Mouse (Mus musculus) megakaryocyte, embryonic 14.5 days (primary cell): ENCODE results near the gene Msmb.

Experiments used
- FLI1 ChIP-seq: IDR thresholded peaks from 2 replicates; pipeline ENCODE4 v1.6.1; 2012; ENCODE audit warnings: low read length, inconsistent platforms, mixed read lengths
- GATA1 ChIP-seq: IDR thresholded peaks from 3 replicates; pipeline ENCODE4 v1.6.1; 2012; ENCODE audit warnings: mixed read lengths, low read length, inconsistent platforms, borderline replicate concordance

GRCm38 (mm10) chr14:32105663-32106062, 36.2 kb upstream of the Msmb start:
- no peak for TF ChIP-seq GATA1
- no peak for TF ChIP-seq FLI1
